Mouse (Mus musculus) frontal cortex, adult 2 months (tissue): ENCODE data around the gene Sesn1. TPM values are rescaled to one million over a fixed set of nuclear protein-coding genes. Genes with fewer than 3 reads are reported as not detected.
"Not testable (repeated sequence)": the region's sequence is repeated elsewhere in the genome, so short reads cannot be mapped to it uniquely, and the experiment has no call there.

Experiments used
- DNase-seq, 2 experiments: peaks; one replicate each; pipeline ENCODE4 v3.0.0; 2022; ENCODE audit warnings: low spot score in 1 of 2; ENCODE audit errors: extremely low spot score in 1 of 2
- polyA plus RNA-seq: library from polyadenylated mRNA; depleted of rRNA; stranded (reverse); fragments of >200 nt; gene quantifications from 2 replicates; pipeline ENCODE4 v1.2.3, GENCODE M21; 2012; rRNA removed

Sesn1 gene
- polyA plus RNA-seq = 53.9 and 56.0 TPM in 2 replicates

GRCm38 (mm10) chr10:41809771-41810563 lies at the start of gene Sesn1, which contains the start of gene Cep57l1:
Sesn1 (plus strand) TSS chr10:41809935.
Cep57l1 (minus strand) TSS chr10:41809871.
- DNase-seq = peak; percentile 55 to 91

DNA sequence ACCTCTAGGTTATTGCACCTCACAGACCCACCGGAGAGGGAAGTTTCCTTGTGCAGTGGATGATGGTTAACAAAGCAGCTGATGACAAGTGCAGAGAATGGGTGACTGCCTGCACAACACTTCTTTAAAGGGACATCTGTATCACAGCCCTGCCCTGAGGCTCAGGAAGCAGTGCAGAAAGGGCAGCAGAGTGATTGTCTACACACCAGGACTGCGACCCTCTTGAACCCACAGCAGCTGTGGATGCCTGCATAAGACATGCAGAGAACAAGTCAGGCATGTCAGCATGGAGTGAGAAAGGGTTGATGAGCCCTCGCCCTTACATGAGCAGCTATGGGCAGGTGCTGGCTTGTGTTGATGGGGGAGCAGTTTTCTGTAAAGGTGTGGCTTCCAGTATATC lies 48.9 kb upstream of the Sesn1 start:
- no peak for DNase-seq

GRCm38 (mm10) chr10:41763741-41764385 lies 45.9 kb upstream of the Sesn1 start:
- no peak for DNase-seq

- no peak for DNase-seq
These were observed 44.1 kb upstream of the Sesn1 start for GRCm38 (mm10) chr10:41765586-41765985.

- DNase-seq = peak in 1 of 2 experiments; percentile 5
These were observed 43.5 kb upstream of the Sesn1 start for GRCm38 (mm10) chr10:41766280-41766679.

DNA sequence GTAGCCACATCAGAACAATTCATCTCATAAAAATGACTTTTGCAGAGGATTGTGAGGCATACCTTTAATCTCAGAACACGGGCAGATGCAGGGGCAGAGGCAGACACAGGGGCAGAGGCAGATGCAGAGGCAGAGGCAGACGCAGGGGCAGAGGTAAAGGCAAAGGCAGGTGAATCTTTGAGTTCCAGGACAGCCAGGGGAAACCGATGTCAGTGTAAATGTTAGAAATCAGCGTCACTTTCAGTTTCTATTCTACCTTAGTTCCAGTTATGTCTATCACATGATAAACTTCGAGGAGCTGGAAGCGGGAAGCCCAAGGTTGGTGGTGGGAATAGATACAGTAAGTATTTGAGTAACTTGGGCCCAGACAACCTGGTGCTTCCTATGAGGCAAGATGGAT lies 42.5 kb upstream of the Sesn1 start:
- no peak for DNase-seq

DNA sequence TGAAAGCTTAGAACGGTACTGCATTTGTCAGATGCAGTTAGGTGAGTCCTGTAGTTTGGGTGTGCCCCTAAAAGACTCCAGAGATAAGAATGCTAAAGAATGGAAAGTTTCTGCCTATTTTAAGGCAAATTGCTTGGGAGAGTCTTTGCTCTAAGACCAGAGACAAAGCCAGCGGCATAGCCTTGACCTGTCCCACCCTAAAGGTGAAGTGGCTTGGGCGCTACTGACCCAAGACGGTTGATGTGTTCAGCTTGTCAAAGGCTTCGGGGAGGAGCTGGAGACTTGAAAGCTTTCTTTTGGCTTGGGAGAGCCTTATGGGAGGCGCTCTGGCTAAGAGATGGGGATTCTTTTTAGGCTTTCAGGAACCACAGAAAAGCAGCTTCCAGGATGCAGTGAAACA lies 17.4 kb upstream of the Sesn1 start:
- no peak for DNase-seq

DNA sequence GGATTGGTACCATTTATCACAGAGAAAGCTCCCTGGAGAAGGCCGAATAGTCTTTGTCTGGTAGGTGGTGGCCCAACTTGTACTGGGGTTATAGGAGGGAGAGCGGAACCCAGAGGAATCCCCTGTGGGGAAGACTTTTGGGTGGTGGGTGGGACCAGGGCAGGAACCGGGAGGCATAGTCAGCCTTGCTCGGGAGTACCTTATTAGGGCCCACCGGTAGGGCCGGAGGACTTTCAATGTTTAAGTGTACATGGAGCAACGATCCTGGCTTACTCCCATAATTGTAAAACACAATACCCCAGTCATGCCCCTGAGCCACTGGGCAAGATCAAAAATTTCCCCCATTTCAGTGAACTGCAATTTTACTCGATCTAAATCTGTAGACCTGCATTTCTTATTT lies 12.5 kb upstream of the Sesn1 start:
- DNase-seq = no peak

DNA sequence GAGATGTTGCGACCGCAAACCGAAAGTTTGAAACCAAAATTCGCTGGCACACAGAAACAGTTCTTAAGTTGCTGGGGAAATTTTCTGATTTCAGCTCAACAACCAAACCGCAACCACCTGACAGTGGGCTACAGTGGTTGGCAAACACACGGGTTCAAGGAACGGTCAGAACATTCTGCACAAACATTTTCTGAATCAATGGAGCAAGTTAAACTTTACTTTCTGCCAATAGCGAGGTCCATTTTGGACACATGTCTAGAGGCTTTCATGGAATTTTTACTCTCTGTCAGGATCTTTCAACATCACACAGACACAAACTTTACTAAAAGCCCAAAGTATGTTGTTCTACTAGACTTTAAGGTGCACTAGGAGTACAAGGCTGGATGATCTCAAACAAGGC lies 6.3 kb upstream of the Sesn1 start:
- no peak for DNase-seq

DNA sequence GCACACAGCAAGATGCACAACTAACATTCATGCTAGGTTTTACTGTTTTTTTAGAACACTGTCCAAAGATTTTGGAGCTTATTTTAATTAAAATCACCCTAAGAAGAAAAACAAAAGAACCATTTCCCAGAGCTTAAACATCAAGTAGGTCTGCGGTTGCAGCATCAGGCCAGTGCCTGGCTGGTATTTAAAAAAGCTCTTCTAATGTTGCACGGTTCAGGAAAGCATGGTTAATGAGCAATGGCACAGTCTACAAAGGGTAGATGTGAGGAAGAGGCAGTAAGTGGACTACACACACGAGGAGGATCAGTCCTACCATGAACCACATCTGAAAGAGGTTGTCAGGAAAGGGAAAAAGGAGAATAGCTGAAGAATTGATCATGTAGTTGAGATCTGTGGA lies 5.0 kb upstream of the Sesn1 start:
- no peak for DNase-seq

GRCm38 (mm10) chr10:41805729-41806355 lies 3.9 kb upstream of the Sesn1 start:
- no peak for DNase-seq

- DNase-seq = peak; percentile 89 to 94
These were observed 510 bp upstream of the Sesn1 start for GRCm38 (mm10) chr10:41809080-41809770.

GRCm38 (mm10) chr10:41810564-41811455 lies 1.1 kb downstream of the Sesn1 start:
- DNase-seq = peak in 1 of 2 experiments; percentile 19

DNA sequence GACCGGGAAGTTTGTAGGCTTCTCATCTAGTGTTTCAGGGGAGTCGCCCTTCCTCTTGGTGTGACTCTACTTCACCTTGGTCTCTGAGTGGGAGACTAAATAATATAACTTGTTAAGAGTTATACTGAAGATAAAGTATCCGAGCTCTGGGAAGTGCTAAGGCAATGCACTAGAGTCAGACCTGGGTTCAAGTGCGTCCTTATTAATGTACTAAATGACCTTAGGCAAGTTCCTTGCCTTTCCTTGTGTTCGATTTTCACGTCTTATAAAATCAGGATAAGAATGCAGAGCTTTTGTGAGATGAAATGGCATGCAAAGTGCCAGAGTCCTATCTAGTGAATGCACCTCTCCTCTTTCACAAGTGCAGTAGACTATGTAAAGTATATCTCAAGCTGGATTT lies 2.8 kb downstream of the Sesn1 start:
- no peak for DNase-seq

GRCm38 (mm10) chr10:41814305-41814853 lies 4.6 kb downstream of the Sesn1 start:
- no peak for DNase-seq

DNA sequence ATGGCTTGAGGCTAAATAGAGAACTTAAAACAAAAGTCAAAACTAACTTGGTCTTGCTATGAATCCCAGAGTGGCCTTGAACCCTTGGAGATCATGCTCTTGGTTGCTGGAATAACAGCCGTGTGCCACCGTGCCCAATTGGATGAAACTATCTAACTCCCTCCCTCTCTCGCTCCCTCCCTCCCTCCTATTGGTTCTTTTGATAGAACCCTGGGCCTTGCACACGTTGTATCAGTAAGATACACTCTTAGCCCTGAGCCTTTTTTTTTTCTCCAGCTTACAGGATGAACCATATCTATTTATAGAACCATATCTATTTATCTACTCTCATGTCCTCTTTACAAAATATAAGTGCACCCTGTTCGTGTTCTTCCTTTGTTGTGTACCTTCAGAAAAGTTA lies 6.8 kb downstream of the Sesn1 start:
- DNase-seq = no peak

DNA sequence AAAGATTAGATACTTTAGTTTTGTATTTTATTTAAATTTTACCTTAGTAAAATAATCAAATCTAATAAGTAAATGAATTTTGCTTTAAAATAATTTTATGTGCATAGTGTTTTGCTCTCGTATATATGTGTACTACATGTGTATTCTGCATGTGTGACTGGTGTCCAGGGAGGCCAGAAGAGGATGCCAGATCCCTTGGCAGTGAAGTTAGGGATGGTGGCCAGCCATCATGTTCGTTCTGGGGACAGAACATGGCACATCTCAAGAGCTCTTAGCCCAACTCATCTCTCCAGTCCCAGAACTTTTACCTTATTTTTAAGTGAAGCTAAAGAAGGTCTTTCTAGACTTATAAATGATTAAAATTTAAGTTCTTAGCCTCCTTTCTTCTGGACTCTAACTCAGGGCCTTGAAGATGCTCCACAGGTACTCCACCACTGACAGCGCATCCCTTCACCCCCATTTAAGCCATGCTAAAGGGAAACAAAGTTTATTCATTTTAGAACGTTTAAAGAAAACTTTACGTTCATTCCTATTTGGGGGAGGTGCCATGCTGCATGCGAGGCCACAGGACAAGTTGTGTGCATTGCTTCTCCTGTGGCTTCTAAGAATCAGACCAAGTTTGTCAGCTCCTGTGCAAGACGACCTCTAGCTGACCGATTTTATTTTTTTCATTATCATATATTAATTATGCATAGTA lies 8.4 kb downstream of the Sesn1 start:
- DNase-seq = no peak

DNA sequence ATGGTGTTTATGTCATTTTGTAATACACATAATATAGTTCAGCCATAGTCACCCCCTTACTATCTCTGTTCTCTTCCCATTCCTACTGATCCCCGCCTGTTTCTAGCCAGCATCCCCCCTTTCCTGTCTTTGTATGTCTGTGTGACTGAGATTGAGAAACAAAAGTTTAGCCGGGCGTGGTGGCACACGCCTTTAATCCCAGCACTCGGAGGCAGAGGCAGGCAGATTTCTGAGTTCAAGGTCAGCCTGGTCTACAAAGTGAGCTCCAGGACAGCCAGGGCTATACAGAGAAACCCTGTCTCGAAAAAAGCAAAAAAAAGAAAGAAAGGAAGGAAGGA lies 9.0 kb downstream of the Sesn1 start:
- not testable (repeated sequence) for DNase-seq

GRCm38 (mm10) chr10:41819307-41819706 lies 9.6 kb downstream of the Sesn1 start:
- DNase-seq = peak in 1 of 2 experiments; percentile 42
